Mouse (Mus musculus) small intestine, adult 2 months (tissue): ENCODE measurements around the gene Lgals1.

ENCODE experiments used
- CTCF ChIP-seq: fragments of 200-500 bp; IDR thresholded peaks from 2 replicates; pipeline ENCODE4 v1.5.1; 2012; ENCODE audit warnings: low read depth, mild to moderate bottlenecking, control low read depth, inconsistent platforms, low read length, moderate library complexity, mixed read lengths; ENCODE audit not compliant: insufficient replicate concordance, insufficient read length; ENCODE audit errors: extremely low read depth
- POLR2A ChIP-seq: fragments of 200-500 bp; IDR thresholded peaks from 2 replicates; pipeline ENCODE4 v1.6.1; 2012; ENCODE audit warnings: low read depth, mild to moderate bottlenecking, control low read depth, inconsistent platforms, low read length, moderate library complexity

DNA sequence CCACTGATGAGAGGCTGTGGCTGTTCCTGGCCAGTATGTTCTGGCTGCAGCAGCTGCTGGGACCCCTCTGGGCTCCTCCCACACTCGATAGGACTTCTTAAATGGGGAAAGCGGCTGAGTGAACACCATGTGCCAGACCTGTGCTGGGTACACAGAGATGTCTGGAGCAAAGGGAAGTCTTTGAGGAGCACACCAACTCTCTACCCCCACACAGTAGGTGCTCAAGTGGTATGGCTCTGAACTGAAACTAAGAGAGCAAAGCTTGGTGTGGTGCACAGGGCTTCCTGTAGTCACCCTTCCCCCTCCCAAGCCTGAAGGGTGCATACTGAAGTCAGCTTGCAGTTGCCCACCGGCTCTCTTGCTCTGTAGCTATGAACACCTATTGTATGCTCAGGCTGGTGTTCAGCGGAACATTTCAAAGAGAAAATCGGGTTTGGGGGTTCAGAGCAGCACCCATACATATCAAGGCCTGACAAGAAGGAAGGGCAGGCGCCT lies 28.0 kb upstream of the Lgals1 start:
- TF ChIP-seq CTCF (no peak), POLR2A (no peak)
